Mouse (Mus musculus): ENCODE measurements around the gene Mtif3. TPM values are rescaled to one million over a fixed set of nuclear protein-coding genes. Genes with fewer than 3 reads are reported as not detected.

The Mtif3 gene
- polyA plus RNA-seq, 1 experiment from 2014 or later: 30.0 TPM

- no peaks in the 10 kb centered on the region for H3K36me3 ChIP-seq (ENCODE audit: control insufficient read depth, insufficient read depth, low read length)
- no peak overlapping the region for H3K27ac ChIP-seq (replicated peaks; ENCODE audit: low read depth, low read length)
- no peaks in the 10 kb centered on the region for H3K9me3 ChIP-seq (ENCODE audit: control insufficient read depth, low read length)
- H3K4me3 ChIP-seq (replicated peaks; ENCODE audit: low read depth, low read length): no peak overlapping the region
- H3K4me2 ChIP-seq (ENCODE audit: low read length): no peak overlapping the region
- DNase-seq: peak; percentile 29
- no peaks in the 10 kb centered on the region for H3K4me1 ChIP-seq (ENCODE audit: control insufficient read depth, insufficient read depth, low read length)
- WGBS: 83% methylated on average over 10 of the region's 10 CpGs
- ATAC-seq (ENCODE audit: low FRiP score, low TSS enrichment): no peak
- H3K27me3 ChIP-seq (ENCODE audit: control insufficient read depth, insufficient read depth, low read length): no peaks in the 10 kb centered on the region; the same call in 1 of the 2 replicates
- no peak overlapping the region for H3K9ac ChIP-seq (replicated peaks; ENCODE audit: low read length)
These were observed 24.0 kb upstream of the Mtif3 start for GRCm38 (mm10) chr5:146987588-146987987.

- no peak overlapping the region for H3K9ac ChIP-seq (replicated peaks; ENCODE audit: low read length)
- no peak for ATAC-seq (ENCODE audit: low FRiP score, low TSS enrichment)
- no peaks in the 10 kb centered on the region for H3K4me1 ChIP-seq (ENCODE audit: control insufficient read depth, insufficient read depth, low read length)
- no peaks in the 10 kb centered on the region; the same call in 1 of the 2 replicates for H3K27me3 ChIP-seq (ENCODE audit: control insufficient read depth, insufficient read depth, low read length)
- no peaks in the 10 kb centered on the region for H3K9me3 ChIP-seq (ENCODE audit: control insufficient read depth, low read length)
- WGBS: 64% methylated on average over 21 of the region's 21 CpGs
- H3K36me3 ChIP-seq (ENCODE audit: control insufficient read depth, insufficient read depth, low read length): no peaks in the 10 kb centered on the region
- no peak overlapping the region for H3K27ac ChIP-seq (replicated peaks; ENCODE audit: low read depth, low read length)
- DNase-seq: peak; percentile 31
- no peak overlapping the region for H3K4me3 ChIP-seq (replicated peaks; ENCODE audit: low read depth, low read length)
- no peak overlapping the region for H3K4me2 ChIP-seq (ENCODE audit: low read length)
These were observed 22.3 kb upstream of the Mtif3 start for GRCm38 (mm10) chr5:146985725-146986433.

DNA sequence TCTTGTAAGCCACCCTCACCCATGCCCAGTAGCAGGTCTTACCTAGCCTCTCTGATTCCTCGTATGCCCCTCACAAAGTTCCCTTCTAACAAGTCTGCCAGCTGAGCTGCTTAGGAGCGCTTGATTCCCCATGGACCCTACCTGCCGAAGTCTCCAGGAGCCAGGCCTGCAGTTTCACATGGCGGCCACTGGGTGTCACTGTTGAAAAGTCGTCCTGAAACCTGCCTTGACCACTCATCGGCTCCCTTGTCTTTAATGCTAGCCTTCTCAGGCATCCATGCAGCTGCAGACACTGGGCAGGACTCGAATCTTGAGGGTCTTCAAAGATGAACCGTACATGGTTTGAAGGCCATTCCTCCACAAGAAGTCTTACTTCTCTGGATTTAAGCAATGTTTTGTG lies 19.6 kb upstream of the Mtif3 start:
- Histone ChIP-seq H3K27me3 (ENCODE audit: control insufficient read depth, insufficient read depth, low read length) (no peaks in the 10 kb centered on the region; the same call in 1 of the 2 replicates), H3K9ac (replicated peaks; ENCODE audit: low read length) (no peak overlapping the region), H3K4me2 (ENCODE audit: low read length) (no peak overlapping the region), H3K4me1 (ENCODE audit: control insufficient read depth, insufficient read depth, low read length) (no peaks in the 10 kb centered on the region), H3K27ac (replicated peaks; ENCODE audit: low read depth, low read length) (no peak overlapping the region), H3K36me3 (ENCODE audit: control insufficient read depth, insufficient read depth, low read length) (no peaks in the 10 kb centered on the region), H3K4me3 (replicated peaks; ENCODE audit: low read depth, low read length) (no peak overlapping the region), H3K9me3 (ENCODE audit: control insufficient read depth, low read length) (no peaks in the 10 kb centered on the region)
- ATAC-seq (ENCODE audit: low FRiP score, low TSS enrichment): no peak
- DNase-seq: peak; percentile 87
- whole genome bisulfite sequencing: 10% methylated on average over 8 of the region's 8 CpGs

DNA sequence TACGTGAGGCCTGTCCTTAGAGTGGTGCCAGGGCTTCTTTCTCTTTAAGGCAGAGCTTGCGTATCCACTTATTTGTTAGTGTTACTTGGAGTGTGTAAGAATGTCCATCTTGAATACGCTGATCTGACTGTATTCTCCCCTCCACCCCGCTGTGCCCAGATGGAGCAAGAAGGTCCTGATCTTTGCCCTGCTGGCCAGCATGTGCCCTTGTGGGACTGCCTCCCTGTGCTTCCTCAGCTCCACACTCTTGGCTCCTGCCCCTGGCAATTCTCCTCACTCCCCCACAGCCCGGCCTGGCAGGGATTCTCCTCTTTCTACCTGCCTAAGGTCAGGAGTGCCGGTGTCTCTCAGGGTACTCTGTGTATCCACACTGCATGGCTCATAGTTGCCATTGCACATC lies 17.8 kb upstream of the Mtif3 start:
- no peak for DNase-seq
- Histone ChIP-seq H3K36me3 (ENCODE audit: control insufficient read depth, insufficient read depth, low read length) (no peaks in the 10 kb centered on the region), H3K27me3 (ENCODE audit: control insufficient read depth, insufficient read depth, low read length) (no peaks in the 10 kb centered on the region; the same call in 1 of the 2 replicates), H3K4me3 (replicated peaks; ENCODE audit: low read depth, low read length) (no peak overlapping the region), H3K9me3 (ENCODE audit: control insufficient read depth, low read length) (no peaks in the 10 kb centered on the region), H3K27ac (replicated peaks; ENCODE audit: low read depth, low read length) (no peak overlapping the region), H3K9ac (replicated peaks; ENCODE audit: low read length) (no peak overlapping the region), H3K4me2 (ENCODE audit: low read length) (no peak overlapping the region), H3K4me1 (ENCODE audit: control insufficient read depth, insufficient read depth, low read length) (no peaks in the 10 kb centered on the region)
- no peak for ATAC-seq (ENCODE audit: low FRiP score, low TSS enrichment)
- 87% methylated on average over 6 of the region's 6 CpGs for WGBS

DNA sequence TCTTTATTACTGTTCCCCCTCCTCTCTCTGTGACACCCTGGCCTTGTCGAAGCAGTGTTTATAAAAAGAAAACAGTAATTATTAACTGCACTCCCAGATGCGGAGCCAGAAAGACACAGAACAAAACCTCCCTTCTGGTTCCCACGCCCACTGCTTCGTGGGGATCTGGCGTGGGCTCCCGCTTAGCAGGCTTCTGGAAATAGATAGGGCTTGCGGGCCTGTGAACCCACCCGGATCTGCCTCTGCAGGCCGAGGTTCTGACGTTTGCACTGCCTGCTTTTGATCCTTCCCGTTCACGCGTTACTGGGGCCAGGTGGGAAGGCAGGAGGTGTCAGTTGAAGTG lies 11.2 kb upstream of the Mtif3 start:
- Histone ChIP-seq H3K4me1 (ENCODE audit: control insufficient read depth, insufficient read depth, low read length) (no peaks in the 10 kb centered on the region), H3K9me3 (ENCODE audit: control insufficient read depth, low read length) (no peaks in the 10 kb centered on the region), H3K4me2 (ENCODE audit: low read length) (no peak overlapping the region), H3K36me3 (ENCODE audit: control insufficient read depth, insufficient read depth, low read length) (no peaks in the 10 kb centered on the region), H3K4me3 (replicated peaks; ENCODE audit: low read depth, low read length) (no peak overlapping the region), H3K9ac (replicated peaks; ENCODE audit: low read length) (no peak overlapping the region), H3K27me3 (ENCODE audit: control insufficient read depth, insufficient read depth, low read length) (no peaks in the 10 kb centered on the region), H3K27ac (replicated peaks; ENCODE audit: low read depth, low read length) (no peak overlapping the region)
- 74% methylated on average over 13 of the region's 13 CpGs for WGBS
- ATAC-seq (ENCODE audit: low FRiP score, low TSS enrichment) (no peak), DNase-seq (no peak)

DNA sequence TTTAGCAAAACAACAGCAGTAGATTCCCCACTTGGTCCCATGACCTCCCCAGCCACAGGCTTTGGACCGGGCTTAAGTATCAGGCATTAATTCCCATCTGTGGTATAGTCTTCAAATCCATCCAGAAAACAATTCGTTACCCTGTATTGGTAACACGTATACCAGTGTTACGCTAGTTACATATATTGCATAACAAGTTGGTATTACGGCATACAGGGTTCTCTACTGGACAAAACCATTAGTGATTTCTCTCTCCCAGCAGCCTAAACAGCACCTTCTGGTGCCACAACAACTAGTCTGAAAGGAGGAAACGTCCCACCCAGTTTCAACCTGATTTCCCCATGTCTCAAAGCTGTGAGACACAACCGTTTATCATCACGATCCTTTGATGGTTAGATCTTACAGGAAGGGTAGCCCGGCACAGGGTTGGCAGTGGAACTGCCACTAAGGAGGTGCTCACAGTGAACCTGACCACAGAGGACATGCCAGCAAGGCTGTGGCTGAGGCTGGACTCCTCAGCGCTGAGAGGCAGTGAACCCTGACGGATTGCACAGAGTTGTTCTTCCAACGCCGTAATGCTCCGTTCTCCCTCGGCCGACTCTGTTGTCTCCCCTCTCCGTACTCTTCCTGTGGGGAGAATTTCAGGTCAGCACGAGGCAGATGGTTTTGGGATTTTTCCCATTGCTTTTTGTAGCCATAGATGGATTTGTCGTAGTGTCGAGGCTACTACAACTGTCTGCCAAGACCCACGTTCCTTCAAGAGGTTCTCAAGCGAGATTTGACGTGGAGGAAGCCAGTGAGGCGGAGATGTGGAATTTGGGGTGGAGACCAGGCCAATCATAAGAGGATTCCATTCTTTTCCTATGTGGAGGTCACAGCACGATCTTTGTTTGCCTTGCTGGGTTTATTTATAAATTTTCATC lies 10.5 kb upstream of the Mtif3 start:
- Histone ChIP-seq H3K36me3 (ENCODE audit: control insufficient read depth, insufficient read depth, low read length) (no peaks in the 10 kb centered on the region), H3K27ac (replicated peaks; ENCODE audit: low read depth, low read length) (no peak overlapping the region), H3K4me2 (ENCODE audit: low read length) (no peak overlapping the region), H3K27me3 (ENCODE audit: control insufficient read depth, insufficient read depth, low read length) (no peaks in the 10 kb centered on the region), H3K9me3 (ENCODE audit: control insufficient read depth, low read length) (no peaks in the 10 kb centered on the region), H3K4me1 (ENCODE audit: control insufficient read depth, insufficient read depth, low read length) (no peaks in the 10 kb centered on the region), H3K4me3 (replicated peaks; ENCODE audit: low read depth, low read length) (no peak overlapping the region), H3K9ac (replicated peaks; ENCODE audit: low read length) (no peak overlapping the region)
- 76% methylated on average over 25 of the region's 25 CpGs for WGBS
- ATAC-seq (ENCODE audit: low FRiP score, low TSS enrichment) (no peak), DNase-seq (no peak)

GRCm38 (mm10) chr5:146973353-146973752 lies 9.8 kb upstream of the Mtif3 start:
- no peaks in the 10 kb centered on the region for H3K4me1 ChIP-seq (ENCODE audit: control insufficient read depth, insufficient read depth, low read length)
- no peaks in the 10 kb centered on the region for H3K9me3 ChIP-seq (ENCODE audit: control insufficient read depth, low read length)
- H3K4me3 ChIP-seq (replicated peaks; ENCODE audit: low read depth, low read length): no peak overlapping the region
- H3K9ac ChIP-seq (replicated peaks; ENCODE audit: low read length): no peak overlapping the region
- H3K4me2 ChIP-seq (ENCODE audit: low read length): no peak overlapping the region
- no peaks in the 10 kb centered on the region for H3K27me3 ChIP-seq (ENCODE audit: control insufficient read depth, insufficient read depth, low read length)
- no peaks in the 10 kb centered on the region for H3K36me3 ChIP-seq (ENCODE audit: control insufficient read depth, insufficient read depth, low read length)
- H3K27ac ChIP-seq (replicated peaks; ENCODE audit: low read depth, low read length): no peak overlapping the region
- WGBS: 94% methylated on average over 9 of the region's 9 CpGs
- ATAC-seq (ENCODE audit: low FRiP score, low TSS enrichment) (no peak), DNase-seq (no peak)

DNA sequence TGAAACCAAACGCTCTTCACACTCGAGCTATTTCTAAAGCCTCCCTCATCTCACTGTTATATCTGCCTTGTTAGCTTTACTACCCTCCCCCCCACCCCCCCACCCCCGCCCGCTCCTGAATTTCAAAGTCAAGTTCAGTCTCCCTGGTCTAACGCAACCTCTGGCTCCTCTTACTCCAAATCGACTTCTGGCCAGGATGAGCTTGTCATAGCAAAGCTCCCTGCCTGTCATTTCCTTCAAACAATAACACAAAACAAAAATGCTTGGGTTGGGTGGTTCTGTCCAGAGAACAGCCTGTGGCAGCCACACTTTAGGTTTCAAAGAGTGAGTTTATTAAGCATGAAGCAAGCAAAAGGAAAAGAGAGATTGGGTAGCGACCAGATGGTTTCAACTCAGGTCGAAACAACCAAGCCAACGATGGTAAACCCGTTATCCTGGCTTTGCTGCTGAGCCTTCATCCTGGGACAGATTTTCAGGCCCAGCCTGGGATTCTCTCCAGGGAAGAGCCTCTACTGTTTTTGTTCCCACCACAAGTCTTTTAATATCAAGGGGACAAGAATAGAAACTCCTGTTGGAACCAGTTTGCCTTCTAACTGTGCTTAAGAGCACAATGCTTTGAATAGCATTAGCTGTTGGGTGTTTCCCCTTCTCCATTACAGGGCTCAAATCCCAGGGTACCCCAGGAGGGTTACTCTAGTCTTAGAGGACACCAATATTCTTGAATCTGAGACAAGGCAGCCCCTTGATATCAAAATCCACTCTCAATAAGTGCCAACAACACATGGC lies 8.4 kb upstream of the Mtif3 start:
- no peak for ATAC-seq (ENCODE audit: low FRiP score, low TSS enrichment)
- Histone ChIP-seq H3K4me3 (replicated peaks; ENCODE audit: low read depth, low read length) (no peak overlapping the region), H3K9me3 (ENCODE audit: control insufficient read depth, low read length) (no peaks in the 10 kb centered on the region), H3K4me1 (ENCODE audit: control insufficient read depth, insufficient read depth, low read length) (no peaks in the 10 kb centered on the region), H3K27ac (replicated peaks; ENCODE audit: low read depth, low read length) (no peak overlapping the region), H3K27me3 (ENCODE audit: control insufficient read depth, insufficient read depth, low read length) (no peaks in the 10 kb centered on the region), H3K9ac (replicated peaks; ENCODE audit: low read length) (no peak overlapping the region), H3K4me2 (ENCODE audit: low read length) (no peak overlapping the region), H3K36me3 (ENCODE audit: control insufficient read depth, insufficient read depth, low read length) (no peaks in the 10 kb centered on the region)
- WGBS: 70% methylated on average over 10 of the region's 10 CpGs
- DNase-seq: no peak
